Mouse (Mus musculus) cerebellum, postnatal 25 days (tissue): ENCODE data around the gene Itgb8.

ENCODE experiments used
- DNase-seq, 2 experiments: peaks; one replicate each; pipeline ENCODE4 v3.0.0; 2021; ENCODE audit warnings: mixed read lengths in 2 of 2

Itgb8 gene

GRCm38 (mm10) chr12:119113522-119114135, 125.0 kb downstream of the Itgb8 start:
- DNase-seq: no peak

- DNase-seq: no peak
Measured at GRCm38 (mm10) chr12:119110091-119110490, 128.5 kb downstream of the Itgb8 start.
